Mouse (Mus musculus): Measurements from ENCODE around the gene Nemp1. TPM values are rescaled to one million over a fixed set of nuclear protein-coding genes. Genes with fewer than 3 reads are reported as not detected.

The Nemp1 gene
- total RNA-seq (2023): 7.1 TPM

GRCm38 (mm10) chr10:127666501-127667268, at the start of gene Nemp1:
Gene Nemp1, plus strand, starts transcription at chr10:127666901.

DNA sequence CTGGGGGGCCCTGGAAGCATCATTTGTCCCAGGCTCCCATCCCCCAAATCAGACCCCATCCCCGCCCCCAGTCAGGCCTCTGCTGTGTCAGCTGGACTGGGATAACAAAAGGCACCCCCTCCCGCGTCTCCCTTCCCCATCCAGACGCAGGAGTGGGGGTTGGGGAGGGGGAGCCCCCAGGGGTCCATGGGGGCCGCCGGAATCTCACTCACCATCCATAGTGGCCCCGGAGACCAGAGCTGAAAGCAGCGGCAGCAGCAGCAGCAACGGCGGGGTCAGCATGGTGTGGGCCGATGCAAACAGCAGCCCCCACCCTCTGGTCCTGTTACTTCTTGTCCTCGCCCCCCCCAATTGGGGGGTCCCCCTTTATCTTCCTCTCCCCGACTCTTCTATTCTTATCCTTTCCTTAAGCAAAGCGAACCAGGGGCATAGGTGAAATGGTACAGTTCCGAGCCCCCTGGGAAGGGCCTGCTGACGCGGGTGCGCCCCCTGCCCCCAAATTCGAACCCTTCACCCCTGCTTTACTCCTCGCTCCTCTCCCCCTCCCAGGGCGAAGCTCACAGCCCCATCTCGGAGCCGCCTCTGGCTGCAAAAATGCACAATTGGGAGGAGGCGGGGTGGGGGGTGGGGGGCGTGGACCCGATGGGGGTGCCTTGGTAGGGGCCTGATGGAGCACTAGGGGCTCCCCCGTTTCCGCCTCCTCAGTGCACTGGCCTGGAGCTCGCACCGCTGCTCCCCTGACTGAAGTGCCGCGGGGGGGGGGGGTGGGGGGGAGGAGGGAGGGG, 46.1 kb upstream of the Nemp1 start, which contains the start of gene Lrp1:
TSS of gene Lrp1 (minus strand) at position 743 of the 785 bp plus-strand sequence.

GRCm38 (mm10) chr10:127642772-127643552, 23.7 kb upstream of the Nemp1 start, which contains the start of gene Stat6:
Gene Stat6, plus strand, starts transcription at chr10:127642986.

GRCm38 (mm10) chr10:127668093-127669050, 1.7 kb downstream of the Nemp1 start, which contains the start of gene Nab2:
Gene Nab2, minus strand, starts transcription at chr10:127668568.

GRCm38 (mm10) chr10:127704766-127705220, 38.1 kb downstream of the Nemp1 start, which contains the start of gene Myo1a:
Gene Myo1a, plus strand, starts transcription at chr10:127705170.

DNA sequence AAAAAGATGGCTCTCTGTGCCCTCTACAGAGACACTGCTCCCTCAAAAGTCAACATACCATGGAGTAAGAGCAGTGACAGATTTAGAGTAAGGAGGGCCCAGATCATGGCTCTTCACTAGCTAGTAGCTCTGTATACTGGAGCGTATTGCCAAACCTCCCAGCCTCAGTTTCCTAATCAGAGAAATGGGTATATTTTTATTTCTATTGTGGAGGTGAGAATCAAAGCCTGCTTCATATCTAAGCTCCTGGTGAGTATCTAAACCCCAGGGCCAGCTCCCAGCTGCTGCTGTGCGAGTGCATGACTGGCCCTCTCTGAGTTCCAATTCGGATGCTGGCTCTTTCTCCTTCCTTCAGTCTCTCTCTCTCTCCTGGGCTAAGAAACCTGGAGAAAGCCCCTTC, 57.5 kb downstream of the Nemp1 start, which contains the start of gene Tac2:
TSS of gene Tac2 (plus strand) at position 301 of the 400 bp plus-strand sequence.

GRCm38 (mm10) chr10:127739083-127739660, 72.5 kb downstream of the Nemp1 start, which contains the start of gene Zbtb39:
Gene Zbtb39, plus strand, starts transcription at chr10:127739538.

Other genes with a start within 250 kb of the Nemp1 start
- gene Stac3, start 165.2 kb upstream of the Nemp1 start, total RNA-seq (2023): 6.2 TPM
- not detected for gene Ndufa4l2, start 151.9 kb upstream of the Nemp1 start, total RNA-seq (2023)
- gene Shmt2, start 144.5 kb upstream of the Nemp1 start, total RNA-seq (2023): 70.1 TPM
- gene Nxph4, start 132.3 kb upstream of the Nemp1 start, total RNA-seq (2023): not detected
- 9.4 TPM for gene Lrp1, start 45.8 kb upstream of the Nemp1 start, total RNA-seq (2023)
- 196 TPM for gene Stat6, start 23.9 kb upstream of the Nemp1 start, total RNA-seq (2023)
- gene Nab2, start 1.7 kb downstream of the Nemp1 start, total RNA-seq (2023): 48.2 TPM
- 0.33 TPM for gene Myo1a, start 38.3 kb downstream of the Nemp1 start, total RNA-seq (2023)
- not detected for gene Tac2, start 57.6 kb downstream of the Nemp1 start, total RNA-seq (2023)
- gene Zbtb39, start 72.6 kb downstream of the Nemp1 start, total RNA-seq (2023): 10.6 TPM
- gene Gpr182, start 84.8 kb downstream of the Nemp1 start, total RNA-seq (2023): 0.41 TPM
- gene Rdh1, start 92.8 kb downstream of the Nemp1 start, total RNA-seq (2023): 0.18 TPM
- gene Rdh16f1, start 92.9 kb downstream of the Nemp1 start, total RNA-seq (2023): not detected
- gene Rdh9, start 109.5 kb downstream of the Nemp1 start, total RNA-seq (2023): 0.80 TPM
- not detected for gene Rdh16, start 134.3 kb downstream of the Nemp1 start, total RNA-seq (2023)
- not detected for gene Rdh19, start 183.0 kb downstream of the Nemp1 start, total RNA-seq (2023)
- not detected for gene Rdh16f2, start 199.6 kb downstream of the Nemp1 start, total RNA-seq (2023)
- gene Rdh7, start 221.9 kb downstream of the Nemp1 start, total RNA-seq (2023): not detected
- not detected for gene Sdr9c7, start 231.6 kb downstream of the Nemp1 start, total RNA-seq (2023)

Measured in CD4-positive naive resting alpha-beta T cell, adult 57 days (primary cell).